Mouse (Mus musculus) neural tube, embryonic 12.5 days (tissue): Measurements from ENCODE around the gene Ap3m1. TPM values are rescaled to one million over a fixed set of nuclear protein-coding genes. Genes with fewer than 3 reads are reported as not detected.

Experiments used
- ATAC-seq: fragments of 200-750 bp; cut with Nextera tagmentation; 2 replicates; pipeline ENCODE4 v1.8.0; 2017; ENCODE audit warnings: low read depth, mild to moderate bottlenecking, moderate TSS enrichment, moderate library complexity; ENCODE audit not compliant: low FRiP score
- H3K27ac ChIP-seq: fragments of 300-500 bp; sonication (generic); 2 replicates; pipeline ENCODE4 v1.5.1; 2016
- H3K27me3 ChIP-seq: fragments of 300-500 bp; sonication (generic); replicated peaks from 2 replicates; pipeline ENCODE4 v1.6.1; 2016; ENCODE audit warnings: mild to moderate bottlenecking
- H3K36me3 ChIP-seq: fragments of 300-500 bp; sonication (generic); 2 replicates; pipeline ENCODE4 v1.6.1; 2016; ENCODE audit warnings: mild to moderate bottlenecking
- H3K4me1 ChIP-seq: fragments of 300-500 bp; sonication (generic); 2 replicates; pipeline ENCODE4 v1.6.1; 2016
- H3K4me2 ChIP-seq: fragments of 300-500 bp; sonication (generic); replicated peaks from 2 replicates; pipeline ENCODE4 v1.6.1; 2016; ENCODE audit warnings: mild to moderate bottlenecking
- H3K4me3 ChIP-seq: fragments of 300-500 bp; sonication (generic); 2 replicates; pipeline ENCODE4 v1.5.1; 2016
- H3K9ac ChIP-seq: fragments of 300-500 bp; sonication (generic); 2 replicates; pipeline ENCODE4 v1.6.1; 2016; ENCODE audit warnings: mild to moderate bottlenecking
- H3K9me3 ChIP-seq: fragments of 300-500 bp; sonication (generic); 2 replicates; pipeline ENCODE4 v1.6.1; 2016; ENCODE audit warnings: mild to moderate bottlenecking
- WGBS: fragments of 180-500 bp; shearing (Covaris S2); methylation state at CpG from one replicate; pipeline ENCODE4 v1.1.7; 2016; 5-methylcytosine and 5-hydroxymethylcytosine counted together
- polyA plus RNA-seq: library from polyadenylated mRNA; unstranded; fragments of >200 nt; fragmentation: Nextera tagmentation; extraction: Ambion mirVana; gene quantifications from 2 replicates; pipeline ENCODE4 v1.2.1, GENCODE M21; 2016

Ap3m1 gene
- polyA plus RNA-seq, 1 experiment from 2014 or later: 113 TPM

- no peak for ATAC-seq
- Histone ChIP-seq H3K27me3 (no peaks in the 10 kb centered on the region), H3K36me3 (no peaks in the 10 kb centered on the region), H3K4me1 (no peaks in the 10 kb centered on the region), H3K9me3 (no peaks in the 10 kb centered on the region), H3K4me3 (no peak overlapping the region), H3K27ac (no peak overlapping the region), H3K4me2 (no peak overlapping the region), H3K9ac (no peak overlapping the region)
- WGBS: 78% methylated on average over 1 of the region's 1 CpGs
Measured at GRCm38 (mm10) chr14:21064321-21064720, 12.0 kb upstream of the Ap3m1 start.

- Histone ChIP-seq H3K27me3 (no peaks in the 10 kb centered on the region), H3K9ac (no peak overlapping the region), H3K9me3 (no peaks in the 10 kb centered on the region), H3K4me3 (no peak overlapping the region), H3K4me1 (no peaks in the 10 kb centered on the region), H3K27ac (no peak overlapping the region), H3K36me3 (no peaks in the 10 kb centered on the region), H3K4me2 (no peak overlapping the region)
- WGBS: 54% methylated on average over 5 of the region's 5 CpGs
- no peak for ATAC-seq
Measured at GRCm38 (mm10) chr14:21062766-21063513, 10.6 kb upstream of the Ap3m1 start.

GRCm38 (mm10) chr14:21058972-21059371, 6.7 kb upstream of the Ap3m1 start:
- H3K9ac ChIP-seq: no peak overlapping the region
- ATAC-seq: no peak
- no peaks in the 10 kb centered on the region for H3K9me3 ChIP-seq
- 94% methylated on average over 2 of the region's 2 CpGs for WGBS
- H3K4me2 ChIP-seq: no peak overlapping the region
- no peaks in the 10 kb centered on the region for H3K4me1 ChIP-seq
- no peaks in the 10 kb centered on the region for H3K27me3 ChIP-seq
- H3K4me3 ChIP-seq: no peak overlapping the region
- no peak overlapping the region for H3K27ac ChIP-seq
- H3K36me3 ChIP-seq: no peaks in the 10 kb centered on the region

- H3K27ac ChIP-seq: no peak overlapping the region
- H3K4me2 ChIP-seq: peak overlapping the region; percentile 89
- WGBS: 54% methylated on average over 7 of the region's 7 CpGs
Measured at GRCm38 (mm10) chr14:21053586-21053985, 1.3 kb upstream of the Ap3m1 start.

GRCm38 (mm10) chr14:21053151-21053550, 843 bp upstream of the Ap3m1 start:
- H3K36me3 ChIP-seq: no peaks in the 10 kb centered on the region
- H3K9ac ChIP-seq: no peak overlapping the region
- 10% methylated on average over 8 of the region's 8 CpGs for WGBS
- no peaks in the 10 kb centered on the region for H3K9me3 ChIP-seq
- no peak overlapping the region for H3K27ac ChIP-seq
- H3K4me1 ChIP-seq: peaks cover 6% of the 10 kb centered on the region; the same call in 1 of the 2 replicates
- no peak for ATAC-seq
- H3K27me3 ChIP-seq: no peaks in the 10 kb centered on the region
- H3K4me2 ChIP-seq: peak overlapping the region; percentile 89
- peak overlapping the region; percentile 90 for H3K4me3 ChIP-seq

More at GRCm38 (mm10) chr14:21053586-21053985, 1.3 kb upstream of the Ap3m1 start:
- Histone ChIP-seq H3K4me3 (no peak overlapping the region), H3K36me3 (no peaks in the 10 kb centered on the region), H3K9me3 (no peaks in the 10 kb centered on the region), H3K9ac (no peak overlapping the region), H3K4me1 (peaks cover 6% of the 10 kb centered on the region; the same call in 1 of the 2 replicates), H3K27me3 (no peaks in the 10 kb centered on the region)
- ATAC-seq: no peak

GRCm38 (mm10) chr14:21052781-21053130, 448 bp upstream of the Ap3m1 start:
- Histone ChIP-seq H3K27ac (peak overlapping the region; percentile 76; the same call in 1 of the 2 replicates), H3K4me1 (peaks cover 6% of the 10 kb centered on the region; the same call in 1 of the 2 replicates), H3K36me3 (no peaks in the 10 kb centered on the region), H3K4me3 (peak overlapping the region; percentile 90), H3K27me3 (no peaks in the 10 kb centered on the region), H3K9ac (peak overlapping the region; percentile 58), H3K9me3 (no peaks in the 10 kb centered on the region), H3K4me2 (peak overlapping the region; percentile 89)
- peak; percentile 85 for ATAC-seq
- under 1% methylated on average over 25 of the region's 25 CpGs for WGBS

GRCm38 (mm10) chr14:21051380-21052111, 762 bp downstream of the Ap3m1 start:
- 11% methylated on average over 28 of the region's 28 CpGs for WGBS
- H3K9ac ChIP-seq: peak overlapping the region; percentile 90
- peak; percentile 18; the same call in 1 of the 2 replicates for ATAC-seq

GRCm38 (mm10) chr14:21050734-21051133, 1.6 kb downstream of the Ap3m1 start:
- Histone ChIP-seq H3K4me2 (no peak overlapping the region), H3K27me3 (no peaks in the 10 kb centered on the region)

More at GRCm38 (mm10) chr14:21051380-21052111, 762 bp downstream of the Ap3m1 start:
- Histone ChIP-seq H3K4me1 (peaks cover 6% of the 10 kb centered on the region; the same call in 1 of the 2 replicates), H3K27ac (peak overlapping the region; percentile 76), H3K4me3 (peak overlapping the region; percentile 90), H3K4me2 (peak overlapping the region; percentile 89), H3K27me3 (no peaks in the 10 kb centered on the region), H3K36me3 (no peaks in the 10 kb centered on the region), H3K9me3 (no peaks in the 10 kb centered on the region)

GRCm38 (mm10) chr14:21048879-21049278, 3.4 kb downstream of the Ap3m1 start:
- H3K4me3 ChIP-seq: no peak overlapping the region
- no peaks in the 10 kb centered on the region; the same call in 1 of the 2 replicates for H3K36me3 ChIP-seq
- no peak for ATAC-seq
- H3K9me3 ChIP-seq: no peaks in the 10 kb centered on the region
- no peaks in the 10 kb centered on the region for H3K27me3 ChIP-seq
- no peak overlapping the region for H3K4me2 ChIP-seq
- H3K4me1 ChIP-seq: peaks cover 6% of the 10 kb centered on the region; the same call in 1 of the 2 replicates
- no peak overlapping the region for H3K9ac ChIP-seq
- H3K27ac ChIP-seq: no peak overlapping the region

More at GRCm38 (mm10) chr14:21050734-21051133, 1.6 kb downstream of the Ap3m1 start:
- H3K27ac ChIP-seq: no peak overlapping the region
- H3K4me1 ChIP-seq: peaks cover 6% of the 10 kb centered on the region; the same call in 1 of the 2 replicates
- no peaks in the 10 kb centered on the region for H3K9me3 ChIP-seq
- WGBS: 72% methylated on average over 3 of the region's 3 CpGs
- H3K4me3 ChIP-seq: no peak overlapping the region
- H3K36me3 ChIP-seq: no peaks in the 10 kb centered on the region
- no peak for ATAC-seq
- H3K9ac ChIP-seq: no peak overlapping the region

- Histone ChIP-seq H3K36me3 (no peaks in the 10 kb centered on the region; the same call in 1 of the 2 replicates), H3K27me3 (no peaks in the 10 kb centered on the region), H3K4me3 (no peak overlapping the region), H3K9me3 (no peaks in the 10 kb centered on the region), H3K4me2 (no peak overlapping the region), H3K9ac (no peak overlapping the region), H3K4me1 (peaks cover 6% of the 10 kb centered on the region; the same call in 1 of the 2 replicates), H3K27ac (no peak overlapping the region)
- WGBS: 91% methylated on average over 2 of the region's 2 CpGs
- ATAC-seq: no peak
Measured at GRCm38 (mm10) chr14:21047840-21048239, 4.5 kb downstream of the Ap3m1 start.

- WGBS: 95% methylated on average over 4 of the region's 4 CpGs
- Histone ChIP-seq H3K9me3 (no peaks in the 10 kb centered on the region), H3K27me3 (no peaks in the 10 kb centered on the region), H3K9ac (no peak overlapping the region), H3K4me2 (no peak overlapping the region), H3K4me1 (no peaks in the 10 kb centered on the region), H3K36me3 (peaks cover 35% of the 10 kb centered on the region), H3K27ac (no peak overlapping the region), H3K4me3 (no peak overlapping the region)
- no peak for ATAC-seq
Measured at GRCm38 (mm10) chr14:21039623-21040022, 12.7 kb downstream of the Ap3m1 start.

- Histone ChIP-seq H3K9me3 (no peaks in the 10 kb centered on the region), H3K4me3 (no peak overlapping the region), H3K27ac (no peak overlapping the region), H3K27me3 (no peaks in the 10 kb centered on the region), H3K36me3 (peaks cover 41% of the 10 kb centered on the region), H3K4me1 (no peaks in the 10 kb centered on the region), H3K9ac (no peak overlapping the region), H3K4me2 (no peak overlapping the region)
- WGBS: 94% methylated on average over 12 of the region's 12 CpGs
- no peak for ATAC-seq
Measured at GRCm38 (mm10) chr14:21039077-21039476, 13.2 kb downstream of the Ap3m1 start.
